Mouse (Mus musculus) T-helper 17 cell (primary cell): Measurements from ENCODE around the gene Mettl24.
"Not testable (repeated sequence)": the region's sequence is repeated elsewhere in the genome, so short reads cannot be mapped to it uniquely, and the experiment has no call there.

Experiments used
- in situ Hi-C, 2 experiments: fragments of 300-600 bp; cut with MboI, MseI; formaldehyde crosslinking; loops; 1 replicate in 1 of 2; 2 replicates in 1 of 2; pipeline ENCODE4 v1.15.1; 2025; ENCODE audit warnings: high pct_unique_total_duplicates in 2 of 2

Mettl24 gene

DNA sequence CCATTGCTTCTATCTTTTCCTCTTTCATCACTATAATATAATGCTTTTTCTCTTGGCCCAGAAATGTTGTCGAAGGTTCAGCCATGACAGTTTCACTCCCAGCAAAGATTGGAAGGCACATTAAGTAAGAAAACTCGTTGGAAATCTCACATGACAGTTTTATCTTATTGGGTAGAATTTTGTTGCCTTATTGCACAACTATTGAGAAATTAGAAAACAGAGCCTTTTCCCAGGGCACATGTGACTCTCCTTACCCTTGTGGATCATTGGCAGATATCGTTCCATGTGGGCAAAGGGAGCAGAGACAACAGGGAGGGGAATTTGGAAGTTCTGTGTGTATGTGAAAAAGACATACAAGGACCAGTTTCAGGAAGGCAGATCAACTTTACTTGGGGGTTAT, 107.3 kb downstream of the Mettl24 start:
- in situ Hi-C loops = no loop called here

DNA sequence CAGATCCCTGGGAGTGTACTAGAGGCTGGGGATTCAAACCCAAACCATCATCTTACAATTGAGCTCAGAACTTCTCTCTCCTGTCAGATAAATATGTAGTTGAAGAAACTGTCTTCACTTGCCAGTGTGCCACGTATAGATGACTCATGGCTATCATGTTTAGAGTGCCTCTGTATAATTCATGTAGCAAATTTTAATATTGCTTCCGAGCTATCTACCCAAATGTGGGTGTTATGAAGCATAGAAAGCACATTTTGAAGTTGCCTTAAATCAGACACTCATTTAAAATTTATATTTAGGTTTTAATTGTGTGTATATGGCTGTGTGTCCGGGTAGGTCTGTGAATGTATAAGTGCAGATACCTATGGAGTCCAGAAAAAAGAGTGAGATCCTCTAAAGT, 109.0 kb downstream of the Mettl24 start:
- in situ Hi-C loops = no loop called here

DNA sequence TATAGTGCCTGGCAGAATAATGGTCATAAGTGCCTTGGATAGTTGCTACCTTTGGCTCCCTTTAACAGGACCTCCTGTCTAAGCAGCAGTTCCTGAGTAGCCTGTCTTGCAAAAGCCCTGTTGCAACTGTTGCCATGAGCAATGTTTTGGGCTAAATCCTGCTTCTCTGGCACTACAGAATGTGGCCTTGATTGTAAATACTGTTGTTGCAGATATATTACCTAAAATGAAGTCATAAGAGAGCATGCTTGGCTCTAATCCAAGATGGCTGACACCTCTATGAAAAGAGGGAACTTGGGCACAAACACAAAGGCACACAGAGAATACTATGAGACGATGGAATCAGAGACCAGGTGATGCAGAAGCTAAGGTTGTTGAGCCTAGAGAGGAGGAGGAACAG, 122.1 kb downstream of the Mettl24 start:
- in situ Hi-C loops = no loop called here

DNA sequence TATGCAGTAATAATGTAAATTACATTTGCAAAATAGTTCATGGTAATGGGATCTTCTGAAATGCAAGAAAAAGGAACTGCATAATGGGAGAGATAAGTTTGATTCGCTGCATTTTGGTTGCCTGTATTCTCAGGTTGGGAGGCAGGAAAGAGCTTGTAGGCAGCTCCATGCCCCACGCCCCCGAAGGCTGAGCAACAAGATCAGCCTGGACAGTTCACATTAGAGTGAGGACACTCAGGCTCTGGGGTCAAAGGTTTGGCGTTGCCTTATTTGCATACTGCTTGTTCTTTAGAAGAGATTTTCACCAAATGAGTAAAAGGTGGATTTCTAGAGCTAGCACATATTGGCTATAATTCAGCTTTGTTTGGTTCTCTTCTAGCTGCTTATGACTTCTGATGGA, 123.1 kb downstream of the Mettl24 start:
- in situ Hi-C loops = no loop called here

DNA sequence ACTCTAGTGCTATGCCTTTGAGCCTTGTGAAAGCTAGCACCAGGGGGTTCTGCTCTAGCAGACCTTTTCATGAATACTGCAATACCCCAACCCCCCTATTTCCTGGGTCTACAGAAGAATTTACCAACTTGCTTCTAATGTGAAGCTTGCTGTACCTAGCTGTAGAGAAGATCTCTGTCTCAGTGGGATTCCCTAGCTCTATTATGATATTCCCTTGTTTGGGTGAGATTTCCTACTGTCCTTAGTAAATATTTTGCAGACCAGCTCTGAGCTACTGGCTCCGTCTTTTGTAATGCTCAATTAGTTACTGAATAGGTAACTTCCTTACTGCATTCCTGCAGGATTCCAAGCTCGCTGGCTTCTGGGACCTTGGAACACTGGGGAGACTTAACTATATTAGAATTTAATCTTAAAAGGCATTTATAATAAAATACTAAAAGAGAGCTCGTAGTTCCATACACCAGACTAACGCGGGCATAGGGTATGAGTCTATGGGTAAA, 126.4 kb downstream of the Mettl24 start:
- in situ Hi-C loops = not testable (repeated sequence)

DNA sequence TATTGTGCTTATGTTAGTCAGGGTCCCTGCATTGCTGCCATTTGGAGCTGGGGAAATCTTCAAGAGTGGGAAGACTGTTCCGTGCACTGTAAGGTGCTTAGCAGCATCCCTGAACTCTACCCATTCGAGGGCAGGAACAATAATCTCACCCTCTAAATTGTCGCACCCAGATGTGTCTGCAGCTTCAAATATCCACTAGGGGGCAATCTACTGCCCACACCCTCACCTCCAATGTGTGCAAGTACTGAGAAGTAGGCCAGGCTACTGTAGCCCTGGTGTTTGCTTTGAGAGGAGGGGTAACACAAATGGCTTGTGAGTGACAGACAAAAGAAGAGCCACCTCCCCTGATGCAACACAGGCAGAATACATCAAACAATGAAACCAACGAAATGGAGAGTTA, 130.5 kb downstream of the Mettl24 start:
- in situ Hi-C loops = no loop called here

DNA sequence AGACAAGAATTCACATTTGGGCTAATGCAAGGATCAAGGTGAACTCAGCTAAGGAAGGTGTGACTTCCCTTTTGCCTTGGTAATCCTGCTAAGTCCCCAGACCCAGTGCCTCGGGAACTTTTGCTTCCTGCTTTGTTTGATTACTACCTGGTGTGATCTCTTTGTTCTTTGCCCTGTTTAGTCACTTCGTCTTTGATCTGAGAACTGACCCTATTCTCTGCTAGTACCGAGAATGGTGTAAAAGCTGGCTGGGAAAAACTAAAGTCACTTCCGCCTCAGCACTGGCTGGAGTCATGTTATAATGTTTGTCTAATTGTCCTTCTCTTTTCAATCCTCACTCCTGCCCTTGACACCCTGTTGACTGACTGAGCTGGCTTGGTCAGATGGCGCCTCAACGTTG, 133.4 kb downstream of the Mettl24 start:
- in situ Hi-C loops = no loop called here

DNA sequence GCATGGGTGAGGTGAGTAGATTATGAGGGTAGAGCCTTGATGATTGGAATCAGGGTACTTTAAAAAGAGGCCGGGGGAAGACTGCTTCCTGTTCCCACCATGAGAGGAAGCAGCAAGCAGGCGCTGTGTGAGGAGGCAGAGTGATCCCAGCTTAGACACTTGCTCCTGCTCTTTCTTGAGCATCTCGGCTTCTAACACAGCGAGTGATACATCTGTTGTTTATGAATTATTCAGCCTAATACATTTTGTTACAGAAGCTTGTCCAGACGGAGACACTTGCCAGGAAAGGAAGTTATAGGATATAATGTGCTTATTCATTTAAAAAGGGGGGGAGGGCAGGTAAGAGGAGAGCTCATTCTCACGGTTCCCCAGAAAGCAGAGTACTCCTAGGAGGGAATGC, 142.9 kb downstream of the Mettl24 start:
- in situ Hi-C loops = no loop called here

DNA sequence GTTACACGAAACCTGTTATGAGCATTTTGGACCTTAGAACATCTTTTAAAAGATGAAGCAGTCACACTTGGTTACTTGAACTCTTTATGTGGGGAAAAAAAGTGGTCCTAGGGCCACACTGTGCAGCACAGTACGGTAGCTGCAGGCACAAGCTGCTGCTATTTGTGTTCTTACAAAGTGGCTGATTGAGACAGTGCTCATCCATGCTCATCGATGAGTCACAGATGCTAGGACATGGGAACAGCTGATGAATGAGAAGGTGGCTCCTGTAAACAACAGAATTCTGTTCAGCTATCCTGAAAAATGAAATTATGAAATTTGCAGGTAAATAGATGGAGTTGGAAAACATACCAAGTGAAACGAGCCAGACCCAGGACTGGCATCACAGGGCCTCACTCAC, 144.6 kb downstream of the Mettl24 start:
- in situ Hi-C loops = no loop called here

DNA sequence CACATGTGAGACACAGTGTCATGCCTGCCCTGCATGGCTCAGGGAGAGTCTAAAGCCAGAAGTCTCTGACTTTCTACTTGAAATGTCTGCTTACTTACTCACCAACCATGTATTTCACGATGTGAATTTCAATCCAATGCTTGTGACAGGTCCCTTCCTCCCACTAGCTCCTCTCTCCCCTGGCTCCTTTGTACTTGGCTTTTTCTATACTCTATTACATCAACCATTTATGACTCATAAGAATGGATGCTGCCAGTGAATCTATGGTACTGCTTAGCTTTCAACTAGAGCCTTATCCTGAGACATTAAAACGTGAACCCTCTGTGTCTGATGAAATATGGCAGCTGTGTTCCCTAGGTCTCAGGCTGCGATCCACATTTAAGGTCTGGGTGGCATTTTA, 147.2 kb downstream of the Mettl24 start:
- in situ Hi-C loops = no loop called here

DNA sequence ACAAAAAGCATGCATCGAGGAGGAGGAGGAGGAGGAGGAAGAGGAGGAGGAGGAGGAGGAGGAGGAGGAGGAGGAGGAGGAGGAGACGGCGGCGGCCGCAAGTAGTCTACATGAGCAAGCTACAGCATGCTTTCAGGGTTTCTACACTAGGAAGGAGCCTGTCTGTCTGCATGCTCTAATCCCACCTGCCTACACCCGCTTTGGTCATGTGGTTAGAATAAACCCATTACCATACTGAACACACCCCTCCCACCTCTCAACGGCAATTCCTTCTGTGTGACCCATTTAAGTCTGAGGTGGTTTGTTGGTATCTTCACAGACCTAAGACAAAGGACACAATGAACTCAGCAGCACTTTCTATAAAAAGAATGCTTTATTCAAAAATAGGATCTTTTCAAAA, 148.2 kb downstream of the Mettl24 start:
- in situ Hi-C loops = no loop called here

DNA sequence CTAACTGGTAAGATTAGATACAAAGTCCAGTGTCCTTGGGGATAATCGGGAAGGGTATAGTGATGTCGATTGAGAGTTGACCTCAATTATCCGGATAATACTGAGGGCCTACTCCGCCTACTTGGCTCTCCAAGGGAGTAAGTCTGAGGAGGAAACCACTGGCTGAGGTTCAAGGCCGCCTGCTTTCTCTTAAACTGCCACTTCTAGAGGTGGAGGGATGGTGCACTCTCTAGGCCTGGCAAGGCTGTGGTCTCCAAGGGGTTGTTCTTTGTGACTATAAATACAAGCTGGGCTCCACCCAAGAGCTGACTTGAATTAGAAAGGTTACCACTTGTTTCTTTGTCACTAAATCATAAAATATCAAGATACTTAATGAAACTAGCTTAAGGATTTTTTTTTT, 157.0 kb downstream of the Mettl24 start:
- in situ Hi-C loops = no loop called here

DNA sequence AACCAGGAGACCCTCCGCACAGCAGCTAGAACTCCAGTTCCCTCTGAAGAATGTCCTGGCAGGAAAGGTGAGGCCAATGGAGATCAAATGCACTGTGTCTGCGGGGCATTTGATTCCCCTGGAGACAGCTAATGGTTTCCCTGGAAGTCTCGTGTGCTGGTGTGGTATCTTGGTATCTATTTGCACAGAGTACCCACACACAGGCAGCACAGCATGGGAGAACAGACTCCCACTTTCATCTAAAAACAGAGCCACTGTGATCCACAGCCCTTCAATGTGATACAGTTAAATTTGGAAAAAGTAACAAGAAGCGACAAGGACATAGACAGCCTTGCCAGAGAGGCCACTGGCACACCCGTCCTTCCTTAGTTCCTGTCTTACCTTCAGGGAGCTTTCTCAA, 160.8 kb downstream of the Mettl24 start:
- in situ Hi-C loops = no loop called here

DNA sequence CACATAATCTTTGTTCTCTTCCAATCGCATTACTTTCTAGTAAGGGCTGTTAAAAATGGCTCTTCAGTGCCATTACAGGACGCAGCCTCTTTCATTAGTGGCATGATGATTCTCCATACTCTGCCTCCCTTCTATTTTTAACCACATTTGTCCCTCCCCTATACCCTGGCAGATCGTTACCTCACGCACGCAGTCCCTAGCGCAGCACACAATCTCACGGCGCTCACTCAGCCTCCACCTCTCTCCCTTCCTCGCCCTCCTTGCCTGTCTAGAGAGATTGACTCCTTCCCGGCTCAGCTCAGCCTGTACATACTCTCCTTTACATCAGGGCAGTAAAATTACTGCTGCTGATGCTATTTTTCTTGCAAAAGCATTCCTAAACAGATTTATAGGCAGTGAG, 161.5 kb downstream of the Mettl24 start:
- in situ Hi-C loops = no loop called here

DNA sequence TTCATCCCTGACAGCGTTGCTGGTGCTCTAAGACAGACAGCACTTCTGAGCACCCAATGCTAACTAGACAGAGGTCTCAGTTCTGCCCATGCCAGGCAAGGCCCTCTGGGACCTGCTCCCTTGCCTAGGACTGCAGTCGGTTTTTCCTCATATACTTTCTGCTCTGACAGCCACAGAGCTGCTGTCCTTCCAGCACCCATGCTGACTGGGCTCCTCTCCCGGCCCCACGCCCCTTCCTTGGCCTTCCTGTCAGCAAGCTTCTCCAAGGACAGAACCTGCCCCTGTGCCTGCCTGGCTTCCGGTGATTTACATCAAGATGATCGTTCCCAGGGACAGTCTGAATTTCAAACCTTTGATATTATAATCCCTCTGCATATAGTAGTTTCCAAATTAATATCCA, 162.5 kb downstream of the Mettl24 start:
- in situ Hi-C loops = no loop called here

DNA sequence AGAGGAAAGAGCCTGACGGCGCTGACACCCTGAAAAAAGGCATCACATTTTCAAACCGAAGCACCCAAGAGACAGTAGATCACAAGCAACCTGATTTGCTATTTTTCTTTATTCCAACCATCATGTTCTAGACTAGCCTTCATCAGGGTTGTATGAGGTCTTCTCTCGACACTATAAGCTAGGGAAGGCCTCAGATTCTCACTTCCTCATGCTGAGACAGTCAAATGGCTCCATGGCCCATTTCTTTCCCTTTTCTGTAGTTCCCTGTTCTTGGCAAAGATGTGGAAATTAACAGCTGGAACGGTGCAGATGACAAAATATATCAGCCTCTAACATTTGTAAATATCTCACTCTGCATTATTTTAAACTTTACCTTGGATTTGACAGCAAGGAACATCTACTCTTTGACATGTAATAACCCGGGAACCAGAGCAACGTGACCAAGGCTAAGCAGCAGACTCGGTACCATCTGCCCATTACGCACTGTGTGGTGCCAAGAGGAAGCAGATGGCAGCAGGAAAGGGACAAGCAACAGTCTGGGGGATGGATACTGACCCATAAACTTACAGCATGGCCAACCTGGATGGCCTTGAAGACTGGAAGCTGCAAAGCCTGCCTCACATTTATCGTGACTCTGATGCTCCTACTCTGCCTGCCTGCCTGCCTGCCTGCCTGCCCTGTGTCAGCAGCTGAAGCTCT, 164.2 kb downstream of the Mettl24 start:
- in situ Hi-C loops = no loop called here

DNA sequence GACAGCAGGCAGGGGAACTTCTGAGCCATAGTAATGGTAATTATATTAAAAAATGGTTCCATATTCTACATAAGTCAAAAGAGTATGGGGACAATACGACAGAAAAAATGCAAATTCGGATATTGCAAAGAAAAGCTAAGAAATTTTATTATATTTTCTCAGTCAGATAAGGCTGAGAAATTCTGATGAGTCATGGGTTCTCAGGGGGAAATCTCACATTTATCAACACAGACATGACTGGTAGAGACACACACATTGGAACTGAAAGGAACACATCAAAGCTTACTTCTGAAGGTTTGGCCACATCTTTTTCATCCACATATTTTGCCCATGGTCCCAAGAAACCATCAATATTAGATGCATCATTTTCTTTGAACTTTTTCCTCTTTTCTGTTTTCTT, 167.6 kb downstream of the Mettl24 start:
- in situ Hi-C loops = no loop called here

DNA sequence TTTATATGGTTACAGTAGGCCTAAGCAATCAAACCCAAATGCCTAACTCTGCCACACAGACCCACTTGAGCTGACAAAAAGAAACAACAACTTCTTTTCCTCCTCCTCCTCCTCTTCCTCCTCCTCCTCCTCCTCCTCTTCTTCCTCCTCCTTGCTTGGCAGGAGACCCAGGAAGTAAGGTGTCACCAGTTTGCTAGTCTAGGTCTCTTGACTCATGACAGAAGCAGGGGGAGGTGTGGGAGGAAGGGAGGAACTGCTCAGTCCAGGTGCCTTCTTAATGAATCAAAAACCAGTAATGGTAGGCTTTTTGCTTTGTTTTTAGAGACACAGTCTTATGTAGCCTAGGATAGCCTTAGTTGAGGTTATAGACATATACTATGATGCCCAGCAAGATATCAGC, 168.1 kb downstream of the Mettl24 start:
- in situ Hi-C loops = no loop called here

DNA sequence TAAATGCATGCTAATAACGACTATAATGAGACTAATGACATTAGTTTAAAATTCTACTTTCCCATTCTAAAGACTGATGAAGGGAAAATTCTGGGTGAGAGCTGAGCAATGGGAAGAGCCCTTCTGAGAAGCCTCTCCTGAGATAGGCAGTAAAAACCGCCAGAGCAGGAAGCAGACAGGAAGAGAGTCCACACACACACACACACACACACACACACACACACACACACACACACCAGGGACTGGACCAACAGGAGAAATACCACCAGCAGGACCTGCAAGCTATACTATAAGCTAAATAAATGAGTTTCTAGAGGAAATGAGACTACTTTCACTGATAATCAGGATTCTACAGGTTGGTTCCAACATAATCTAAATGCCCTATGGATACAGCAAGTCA, 172.5 kb downstream of the Mettl24 start:
- in situ Hi-C loops = no loop called here

DNA sequence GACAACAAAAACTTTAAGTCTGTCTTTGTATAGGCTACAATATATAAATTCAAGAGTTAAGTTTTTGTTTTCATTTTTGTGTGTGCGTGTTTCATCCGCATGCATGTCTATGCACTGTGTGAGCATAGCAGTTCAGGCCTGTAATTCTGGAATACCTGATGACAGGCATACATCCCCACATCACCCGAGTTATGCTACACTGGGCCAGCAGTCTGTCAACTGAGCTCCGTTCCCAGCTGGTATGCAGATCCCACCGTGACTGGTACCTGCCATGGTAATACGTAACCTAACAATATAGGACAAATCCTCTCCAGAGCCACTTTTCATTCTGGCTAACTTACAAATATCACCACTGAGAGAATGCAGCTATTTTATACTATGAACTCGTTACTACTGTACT, 173.6 kb downstream of the Mettl24 start:
- in situ Hi-C loops = no loop called here

DNA sequence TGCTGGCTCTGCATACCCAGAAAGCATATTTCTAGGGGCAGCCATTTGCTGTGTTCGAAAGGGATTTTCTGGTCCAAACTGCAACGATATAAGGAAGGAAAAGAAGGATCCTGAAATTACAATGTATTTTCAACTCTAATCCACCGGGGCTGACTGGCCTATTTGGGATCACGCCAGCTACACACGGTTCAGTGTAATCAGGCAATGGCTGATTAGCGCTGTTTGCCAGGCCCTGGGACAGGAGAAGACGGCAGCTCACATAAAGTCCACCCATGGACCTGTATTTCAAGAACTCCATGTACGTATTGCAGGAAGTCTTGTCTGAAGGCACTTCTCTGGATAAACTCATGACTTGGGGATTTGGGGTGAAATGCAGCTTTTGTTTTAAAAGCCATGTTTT, 174.5 kb downstream of the Mettl24 start:
- in situ Hi-C loops = no loop called here
